Mouse (Mus musculus) G1E-ER4 (cell line): ENCODE data around the gene Tie1. TPM values are rescaled to one million over a fixed set of nuclear protein-coding genes. Genes with fewer than 3 reads are reported as not detected.

Source experiments
- GATA1 ChIP-seq: IDR thresholded peaks from one replicate; pipeline ENCODE4 v1.8.0; 2012; ENCODE audit warnings: low read length, inconsistent platforms
- polyA plus RNA-seq: library from polyadenylated mRNA; stranded (reverse); fragments of >175 nt; gene quantifications from 2 replicates; pipeline ENCODE4 v1.2.3, GENCODE M21; 2012

Gene Tie1
- not detected in 2 replicates for polyA plus RNA-seq

- TF ChIP-seq GATA1, result no peak
Observed at GRCm38 (mm10) chr4:118489717-118490132, at the start of gene Tie1. TSS of gene Tie1 (minus strand) at chr4:118490061.

- no peak for TF ChIP-seq GATA1
Observed at GRCm38 (mm10) chr4:118537801-118538200, 47.9 kb upstream of the Tie1 start.

- no peak for TF ChIP-seq GATA1
Observed at GRCm38 (mm10) chr4:118535610-118536009, 45.7 kb upstream of the Tie1 start.

DNA sequence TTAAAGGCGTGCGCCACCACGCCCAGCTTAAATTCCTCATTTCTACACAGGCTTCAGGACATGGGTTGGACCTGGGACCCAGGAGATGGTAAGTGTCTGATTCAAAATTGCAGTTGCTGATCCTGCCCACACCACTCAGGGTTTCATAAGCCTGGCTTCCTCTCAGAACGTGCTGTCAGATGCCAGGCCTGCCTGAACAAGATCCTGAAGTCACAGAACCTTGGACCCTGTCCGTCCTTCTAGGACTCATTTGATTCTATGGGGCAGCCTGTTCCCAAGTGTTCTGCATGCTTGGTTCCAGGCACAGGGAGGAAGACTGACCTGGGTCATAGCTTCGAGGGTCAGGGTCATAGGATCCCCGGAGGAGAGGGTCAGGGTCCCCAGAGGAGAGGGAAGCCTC is 43.7 kb upstream of the Tie1 start:
- no peak for TF ChIP-seq GATA1

DNA sequence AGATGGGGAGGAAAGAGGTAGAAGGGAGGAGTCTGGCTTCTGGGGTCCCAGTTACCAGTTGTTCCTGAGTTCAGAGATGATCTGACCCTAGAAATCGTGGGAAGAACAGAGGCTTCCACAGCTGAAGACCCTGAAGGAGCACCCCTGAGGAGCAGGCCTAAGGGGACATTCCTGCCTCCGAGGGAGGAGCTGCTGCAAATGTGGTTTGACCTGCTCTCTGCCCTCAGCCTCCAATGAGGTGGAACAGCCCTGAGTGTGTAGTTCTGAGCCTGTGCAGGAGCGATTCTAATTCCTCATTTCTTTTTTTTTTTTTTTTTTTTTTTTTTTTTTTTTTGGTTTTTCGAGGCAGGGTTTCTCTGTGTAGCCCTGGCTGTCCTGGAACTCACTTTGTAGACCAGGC is 43.3 kb upstream of the Tie1 start:
- no peak for TF ChIP-seq GATA1

- TF ChIP-seq GATA1, result no peak
Observed at GRCm38 (mm10) chr4:118532663-118533062, 42.8 kb upstream of the Tie1 start.

GRCm38 (mm10) chr4:118527720-118528119 is 37.9 kb upstream of the Tie1 start:
- no peak for TF ChIP-seq GATA1

GRCm38 (mm10) chr4:118527335-118527681 is 37.4 kb upstream of the Tie1 start:
- no peak for TF ChIP-seq GATA1

DNA sequence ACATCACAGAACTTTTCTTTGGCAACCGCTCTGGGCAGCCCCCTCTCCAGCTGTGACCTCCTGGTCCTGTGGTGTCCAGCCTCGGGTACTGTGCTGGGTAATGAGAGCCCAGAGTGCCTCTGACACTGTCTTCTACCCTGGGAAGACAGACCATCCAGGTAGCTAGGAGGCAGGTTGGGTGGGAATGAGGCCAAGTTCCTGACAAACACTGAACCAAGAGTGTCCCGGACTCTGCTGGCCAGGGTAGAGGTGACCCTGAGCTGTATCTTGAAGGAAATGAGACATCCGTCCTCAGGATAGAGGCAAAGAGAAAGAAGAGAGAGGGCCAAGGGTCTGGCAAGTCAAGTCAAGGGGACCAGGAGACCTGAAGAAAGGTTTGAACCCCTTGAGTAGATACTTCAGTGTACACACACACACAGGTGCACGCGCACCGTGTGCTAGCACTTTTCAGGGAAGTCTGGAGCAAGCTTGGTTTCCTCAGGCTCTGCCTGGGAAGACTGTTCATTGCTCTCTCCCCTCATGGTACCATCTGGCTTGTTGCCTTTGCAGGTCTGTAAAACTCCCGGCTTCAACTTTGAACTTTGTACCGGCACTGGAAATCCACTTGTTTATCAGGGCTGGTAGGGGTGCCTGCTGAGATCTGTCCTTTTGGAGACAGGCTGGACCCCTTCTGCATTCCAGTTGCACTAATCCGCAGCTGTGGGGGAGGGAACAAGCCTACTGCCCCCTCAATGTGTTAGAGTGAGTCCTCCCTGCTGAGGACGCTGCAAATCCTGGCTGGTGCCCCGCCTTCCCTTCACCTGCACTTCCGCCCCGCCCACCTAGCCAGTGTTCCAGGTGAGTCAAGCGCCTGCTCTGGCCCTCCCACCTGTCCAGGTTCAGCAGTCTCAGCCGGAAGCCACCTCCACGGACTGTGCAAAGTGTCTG is 36.8 kb upstream of the Tie1 start, which contains the start of gene 2610528J11Rik:
Gene 2610528J11Rik (plus strand): TSS at position 592 of the 927 bp plus-strand sequence.
- no peak for TF ChIP-seq GATA1

DNA sequence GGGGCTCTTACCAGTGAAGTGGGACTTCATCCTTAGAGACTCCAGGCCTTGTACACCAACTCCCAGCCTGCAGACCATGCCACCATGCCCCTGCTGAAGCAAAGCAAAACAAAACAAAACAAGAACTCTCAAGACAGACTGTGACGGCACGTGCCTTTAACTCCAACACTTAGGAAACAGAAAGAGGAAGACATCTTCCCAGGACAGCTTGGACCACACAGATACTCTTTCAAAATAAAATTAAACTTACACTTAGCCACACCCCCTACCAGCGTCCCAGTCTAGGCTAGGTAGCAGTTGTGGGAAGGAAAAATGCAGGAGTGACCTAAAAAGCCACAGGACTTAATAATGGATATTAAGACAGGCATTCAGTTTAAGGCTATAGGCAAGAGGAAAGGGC is 35.9 kb upstream of the Tie1 start:
- no peak for TF ChIP-seq GATA1

DNA sequence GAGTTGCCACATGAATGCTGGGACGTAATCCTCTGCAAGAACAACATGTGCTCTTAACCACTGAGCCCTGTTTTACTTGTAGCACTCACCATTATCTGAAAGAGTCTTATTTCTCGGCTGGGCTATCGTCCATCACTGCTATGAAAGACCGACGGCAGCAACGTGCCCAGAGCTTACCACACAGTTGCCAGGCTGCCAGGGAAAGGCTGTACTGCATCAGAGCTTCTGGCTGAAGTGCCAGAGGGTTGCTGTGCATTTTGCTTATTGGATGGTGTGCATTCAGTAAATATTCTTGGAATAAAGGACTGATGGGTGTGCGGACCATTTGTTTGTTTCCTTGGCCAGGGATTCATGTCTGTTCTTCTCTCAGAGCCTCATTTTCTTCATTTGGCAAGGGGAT is 34.1 kb upstream of the Tie1 start:
- no peak for TF ChIP-seq GATA1

DNA sequence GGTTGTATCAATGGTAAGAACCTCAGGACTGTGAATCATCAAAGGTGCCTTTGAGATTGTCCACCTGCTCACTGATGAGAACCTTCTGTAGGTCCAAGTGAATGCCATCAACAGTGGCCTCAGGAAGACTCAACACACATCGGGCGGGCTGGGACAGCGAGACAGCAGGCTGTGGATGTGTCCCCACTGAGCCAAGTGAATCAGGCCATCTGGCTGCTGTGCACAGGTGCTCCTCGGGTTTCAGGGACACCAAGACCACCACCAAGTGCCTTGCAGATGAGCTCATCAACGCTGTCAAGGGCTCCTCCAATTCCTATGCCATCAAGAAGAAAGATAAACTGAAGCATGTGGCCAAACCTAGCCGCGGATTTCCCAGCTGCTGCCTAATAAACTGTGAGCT is 32.4 kb upstream of the Tie1 start:
- no peak for TF ChIP-seq GATA1

GRCm38 (mm10) chr4:118518208-118518607 is 28.3 kb upstream of the Tie1 start:
- TF ChIP-seq GATA1, result no peak

GRCm38 (mm10) chr4:118517497-118518146 is 27.8 kb upstream of the Tie1 start:
- TF ChIP-seq GATA1, result no peak

GRCm38 (mm10) chr4:118516699-118517496 is 27.0 kb upstream of the Tie1 start:
- TF ChIP-seq GATA1, result no peak

DNA sequence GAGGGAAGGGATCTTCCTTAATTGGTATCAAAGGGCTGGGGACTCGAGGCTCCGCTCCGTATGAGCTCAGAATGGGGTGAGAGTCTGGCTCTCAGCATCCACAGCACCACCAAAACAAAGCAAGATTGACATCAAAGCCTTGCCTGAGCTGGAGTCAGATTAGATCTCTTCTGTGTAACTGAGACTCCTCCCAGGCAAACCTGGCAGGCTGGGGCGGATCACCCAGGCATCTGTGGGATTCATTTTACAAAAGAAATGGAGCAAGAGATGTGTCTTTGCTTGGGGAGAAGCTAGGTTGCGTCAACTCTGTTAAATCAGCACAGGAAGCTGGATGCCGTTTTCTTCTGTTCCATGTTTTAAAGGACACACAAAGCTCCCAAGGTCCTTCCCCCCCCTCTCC is 19.2 kb upstream of the Tie1 start:
- TF ChIP-seq GATA1, result no peak
